Comparison of ENCODE assay signal across 17 mouse cellular contexts in genomic region chr5:135508284-135508683, GRCm38 (mm10). TPM values are rescaled to one million over a fixed set of nuclear protein-coding genes. Genes with fewer than 3 reads are reported as not detected.
DNase-seq lines count a peak whose midpoint lies in the region; ATAC-seq and TF ChIP-seq lines count a peak whose summit lies in the region.
"Had no signal": no experiment of that assay in that cellular context is flagged by ENCODE, and none has a peak within 500 bp of the region (broad histone marks: within the 10 kb centered on the region; RNA-seq: fewer than 3 reads in every experiment).

No protein-coding gene starts in this region.

- H3K9me3 ChIP-seq in lung, postnatal 0 days (ENCODE audit: low read length), result no peaks in the 10 kb centered on the region
- H3K9me3 ChIP-seq: limb, embryonic 15.5 days had no signal

- intact Hi-C loops in left cerebral cortex, postnatal 14 days (cut with DNase I), result no loop called here

- H3K4me1 ChIP-seq in lung, postnatal 0 days (ENCODE audit: insufficient read depth, low read depth, low read length), result no peaks in the 10 kb centered on the region

- H3K4me2 ChIP-seq in lung, postnatal 0 days (replicated peaks; ENCODE audit: low read depth, low read length), result no peak overlapping the region
- H3K4me2 ChIP-seq: limb, embryonic 15.5 days had no signal

- no peak for TF ChIP-seq CTCF in lung, postnatal 0 days (IDR thresholded peaks at IDR 0.05)

- H3K27me3 ChIP-seq in lung, postnatal 0 days (replicated peaks; ENCODE audit: insufficient read depth, low read length), result no peaks in the 10 kb centered on the region
- H3K27me3 ChIP-seq: limb, embryonic 15.5 days had no signal

- H3K4me3 ChIP-seq in lung, postnatal 0 days (ENCODE audit: low read depth, low read length), result no peak overlapping the region
- H3K4me3 ChIP-seq: limb, embryonic 15.5 days; megakaryocyte, embryonic 14.5 days had no signal

- no peak overlapping the region for H3K27ac ChIP-seq in lung, postnatal 0 days (ENCODE audit: low read length)

- peak; percentile 39 for DNase-seq in cerebellum, postnatal 10 days
- no peak for DNase-seq in cerebellum, postnatal 4 days (ENCODE audit: low spot score in 2 of 2)
- DNase-seq in left cerebral cortex, postnatal 14 days (ENCODE audit: low spot score in 2 of 2), result peak; percentile 52 to 65
- DNase-seq in left cerebral cortex, adult 11 months (ENCODE audit: low spot score), result no peak
- DNase-seq in adipocyte (ENCODE audit: low spot score), result peak; percentile 95
- peak; percentile 83 for DNase-seq in lung, postnatal 0 days (ENCODE audit: low spot score)
- DNase-seq in retina, embryonic 14.5 days (ENCODE audit: low spot score), result no peak
- DNase-seq in urinary bladder, adult 2 months (ENCODE audit: low spot score), result no peak
- DNase-seq: B cell, adult 2 months; cerebellum, adult 18-20 months; heart, postnatal 10 days had no signal

- ATAC-seq in lung, postnatal 0 days, result peak; percentile 72

- H3K9ac ChIP-seq in lung, postnatal 0 days (replicated peaks; ENCODE audit: low read depth), result no peak overlapping the region
- H3K9ac ChIP-seq: limb, embryonic 15.5 days had no signal

- TF ChIP-seq EP300 in lung, postnatal 0 days (IDR thresholded peaks at IDR 0.05), result no peak

- H3K36me3 ChIP-seq in lung, postnatal 0 days (ENCODE audit: insufficient read depth, low read length), result no peaks in the 10 kb centered on the region
- H3K36me3 ChIP-seq: limb, embryonic 15.5 days had no signal

- 54% methylated on average over 3 of the region's 3 CpGs for WGBS in lung, postnatal 0 days

RNA-seq across cellular contexts. Expression of gene Hip1, which starts 36.6 kb away (rescaled TPM):
- total RNA-seq in left cerebral cortex, postnatal 14 days (2021), result 10 to 100 TPM; 66.9 to 72.0 TPM
- 17.7 and 20.8 TPM in 2 replicates for polyA plus RNA-seq in lung, postnatal 0 days (2015; fragmentation: Nextera tagmentation; extraction: Ambion mirVana)
- polyA plus RNA-seq in urinary bladder, adult 2 months (2012; rRNA removed), result 25.3 and 33.6 TPM in 2 replicates

RNA-seq across cellular contexts. Expression of gene Ccl26, which starts 55.1 kb away (rescaled TPM):
- total RNA-seq in left cerebral cortex, postnatal 14 days (2021), result not detected
- not detected in 2 replicates for polyA plus RNA-seq in lung, postnatal 0 days (2015; fragmentation: Nextera tagmentation; extraction: Ambion mirVana)
- not detected in 2 replicates for polyA plus RNA-seq in urinary bladder, adult 2 months (2012; rRNA removed)
- total RNA-seq: heart, postnatal 10 days; layer of hippocampus, postnatal 10 days; MEL had no signal
- polyA plus RNA-seq: gonadal fat pad, adult 2 months; intestine, embryonic 14.5 days; limb, embryonic 15.5 days had no signal

Comparison
In these comparisons a context has a peak if more than half of its experiments do, and no peak if none do; other contexts are left out.
1. DNase-seq: peak in cerebellum, postnatal 10 days (2 of 2), left cerebral cortex, postnatal 14 days (2 of 2), adipocyte (single experiment) and lung, postnatal 0 days (single experiment); none in cerebellum, postnatal 4 days (0 of 2), left cerebral cortex, adult 11 months (single experiment), retina, embryonic 14.5 days (single experiment) and urinary bladder, adult 2 months (single experiment).